Mouse (Mus musculus) intestine, embryonic 16.5 days (tissue): ENCODE results near the gene Vmn2r89. TPM values are rescaled to one million over a fixed set of nuclear protein-coding genes. Genes with fewer than 3 reads are reported as not detected.
"Not testable (repeated sequence)": the region's sequence is repeated elsewhere in the genome, so short reads cannot be mapped to it uniquely, and the experiment has no call there.

Experiments used
- ATAC-seq: fragments of 200-750 bp; cut with Nextera tagmentation; 2 replicates; pipeline ENCODE4 v1.8.0; 2017; ENCODE audit warnings: moderate TSS enrichment, moderate library complexity
- H3K27ac ChIP-seq: fragments of 300-500 bp; sonication (generic); 2 replicates; pipeline ENCODE4 v1.5.1; 2014; ENCODE audit warnings: mild to moderate bottlenecking, low read length
- H3K27me3 ChIP-seq: fragments of 300-500 bp; sonication (generic); replicated peaks from 2 replicates; pipeline ENCODE4 v1.6.1; 2014; ENCODE audit warnings: low read length, control low read depth, mixed read lengths; ENCODE audit not compliant: control insufficient read depth, insufficient read depth
- H3K36me3 ChIP-seq: fragments of 300-500 bp; sonication (generic); 2 replicates; pipeline ENCODE4 v1.6.1; 2014; ENCODE audit warnings: low read length, control low read depth; ENCODE audit not compliant: control insufficient read depth, insufficient read depth
- H3K4me1 ChIP-seq: fragments of 300-500 bp; sonication (generic); 2 replicates; pipeline ENCODE4 v1.6.1; 2014; ENCODE audit warnings: low read length, control low read depth, mixed read lengths; ENCODE audit not compliant: control insufficient read depth, insufficient read depth
- H3K4me2 ChIP-seq: fragments of 300-500 bp; sonication (generic); 2 replicates; pipeline ENCODE4 v1.6.1; 2014; ENCODE audit warnings: low read depth, low read length, control low read depth
- H3K4me3 ChIP-seq: fragments of 300-500 bp; sonication (generic); 2 replicates; pipeline ENCODE4 v1.5.1; 2014; ENCODE audit warnings: mild to moderate bottlenecking, low read length
- H3K9ac ChIP-seq: fragments of 300-500 bp; sonication (generic); 2 replicates; pipeline ENCODE4 v1.6.1; 2014; ENCODE audit warnings: low read depth, low read length
- H3K9me3 ChIP-seq: fragments of 300-500 bp; sonication (generic); 2 replicates; pipeline ENCODE4 v1.6.1; 2016; ENCODE audit warnings: low read length, control low read depth; ENCODE audit not compliant: control insufficient read depth
- WGBS: fragments of 180-500 bp; shearing (Covaris S2); extraction: QIAGEN DNeasy Blood & Tissue Kit; methylation state at CpG from one replicate; pipeline ENCODE4 v1.1.7; 2014; 5-methylcytosine and 5-hydroxymethylcytosine counted together
- polyA plus RNA-seq: library from polyadenylated mRNA; unstranded; fragments of >200 nt; fragmentation: Nextera tagmentation; extraction: Ambion mirVana; gene quantifications from 2 replicates; pipeline ENCODE4 v1.2.1, GENCODE M21; 2015

Gene Vmn2r89
- polyA plus RNA-seq, 1 experiment from 2014 or later, result not detected

DNA sequence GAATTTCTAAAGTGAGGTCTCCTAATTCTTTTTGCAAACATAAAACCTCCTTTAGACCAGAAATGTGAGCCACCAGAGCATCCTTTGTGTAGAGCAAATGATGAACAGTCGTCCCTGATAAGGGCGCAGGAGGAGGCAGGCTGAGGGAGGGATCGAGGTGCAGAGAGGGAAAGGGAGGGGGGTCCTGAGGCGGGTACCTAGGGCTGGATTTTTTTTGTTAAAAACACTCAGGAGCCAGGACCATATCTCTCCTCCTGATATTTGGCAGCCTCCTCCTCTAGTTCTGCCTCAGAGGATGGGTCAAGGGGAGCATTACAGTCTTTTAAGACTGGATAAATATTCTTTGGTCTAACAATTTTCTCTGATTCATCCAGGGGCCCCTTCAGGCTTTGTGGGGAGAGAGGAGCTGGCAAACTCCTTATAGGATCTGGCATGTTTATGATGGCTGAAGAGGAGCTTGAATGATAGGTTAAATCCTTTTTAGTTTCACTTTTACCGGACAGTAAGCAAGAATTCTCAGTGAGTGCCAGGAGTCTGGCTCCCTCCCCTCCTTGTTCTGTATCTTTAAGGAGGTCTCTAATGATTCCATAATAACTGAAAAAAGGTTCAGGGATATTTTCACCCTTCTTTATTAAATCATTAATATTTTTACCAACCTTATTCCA is 30.5 kb downstream of the Vmn2r89 start:
- 68% methylated on average over 5 of the region's 5 CpGs for WGBS
- H3K9me3 ChIP-seq, result no peaks in the 10 kb centered on the region
- no peak overlapping the region for H3K4me2 ChIP-seq
- no peak overlapping the region for H3K4me3 ChIP-seq
- H3K9ac ChIP-seq, result no peak overlapping the region
- no peaks in the 10 kb centered on the region for H3K4me1 ChIP-seq
- H3K27me3 ChIP-seq, result no peaks in the 10 kb centered on the region
- no peak for ATAC-seq
- H3K27ac ChIP-seq, result no peak overlapping the region
- no peaks in the 10 kb centered on the region for H3K36me3 ChIP-seq

DNA sequence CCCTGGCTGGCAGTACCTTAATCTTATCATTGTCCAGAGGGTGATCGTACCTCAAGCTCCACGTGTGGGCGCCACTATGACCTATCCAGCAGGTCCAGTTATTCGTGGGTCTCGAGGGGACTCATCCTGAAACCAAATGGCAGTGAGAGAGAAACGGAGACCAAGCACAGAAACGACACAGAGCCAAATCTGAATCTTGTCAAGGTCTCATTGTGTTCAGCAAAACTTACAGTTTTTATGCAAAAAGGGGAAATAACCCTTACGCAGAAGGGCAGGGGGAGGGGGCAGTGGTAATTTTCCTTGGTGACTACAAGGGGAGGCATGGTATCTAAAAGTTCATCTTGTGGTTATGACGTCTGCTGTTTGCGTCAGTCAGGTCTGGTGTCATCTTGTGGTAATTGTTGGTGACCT is 31.3 kb downstream of the Vmn2r89 start:
- not testable (repeated sequence) for H3K9me3 ChIP-seq, H3K27me3 ChIP-seq, H3K4me2 ChIP-seq, H3K4me1 ChIP-seq, ATAC-seq, H3K27ac ChIP-seq, H3K9ac ChIP-seq, H3K36me3 ChIP-seq, H3K4me3 ChIP-seq
- 81% methylated on average over 10 of the region's 10 CpGs for WGBS

DNA sequence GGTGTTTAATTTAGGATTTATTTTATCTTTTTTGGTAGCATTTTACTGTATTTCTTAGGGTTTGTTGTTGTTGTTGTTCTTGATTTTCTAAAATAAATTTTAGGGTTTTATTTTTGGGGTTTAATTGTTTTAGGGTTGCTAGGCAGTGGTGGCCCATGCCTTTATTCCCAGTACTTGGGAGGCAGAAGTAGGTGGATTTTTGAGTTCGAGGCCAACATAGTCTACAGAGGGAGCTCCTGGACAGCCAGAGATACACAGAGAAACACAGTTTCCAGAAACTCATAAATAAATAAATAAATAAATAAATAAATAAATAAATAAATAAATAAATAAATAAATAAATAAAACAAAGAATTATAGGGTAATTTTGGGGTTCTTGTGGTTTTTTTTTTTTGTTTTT is 32.0 kb downstream of the Vmn2r89 start:
- Histone ChIP-seq H3K27ac (no peak overlapping the region), H3K27me3 (no peaks in the 10 kb centered on the region), H3K4me2 (no peak overlapping the region), H3K9ac (no peak overlapping the region), H3K9me3 (no peaks in the 10 kb centered on the region), H3K36me3 (no peaks in the 10 kb centered on the region), H3K4me3 (no peak overlapping the region), H3K4me1 (no peaks in the 10 kb centered on the region)
- 97% methylated on average over 1 of the region's 1 CpGs for WGBS
- ATAC-seq, result no peak

DNA sequence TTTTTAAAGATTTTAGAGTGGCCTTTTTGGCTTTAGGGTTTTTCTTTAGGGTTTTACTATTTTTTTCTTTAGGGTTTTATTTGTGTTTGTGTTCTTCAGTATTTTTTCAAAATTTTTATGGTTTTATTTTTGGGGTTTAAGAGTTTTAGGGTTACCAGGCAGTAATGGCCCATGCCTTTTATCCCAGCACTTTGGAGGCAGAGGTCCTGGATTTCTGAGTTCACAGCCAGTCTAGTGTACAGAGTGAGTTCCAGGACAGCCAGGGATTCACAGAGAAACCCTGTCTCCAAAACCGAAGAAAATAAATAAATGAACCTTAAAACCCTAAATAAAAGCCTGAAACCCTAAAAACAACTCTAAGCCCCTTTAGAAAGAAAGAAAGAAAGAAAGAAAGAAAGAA is 34.5 kb downstream of the Vmn2r89 start:
- Histone ChIP-seq H3K36me3 (no peaks in the 10 kb centered on the region), H3K4me1 (no peaks in the 10 kb centered on the region), H3K27me3 (no peaks in the 10 kb centered on the region), H3K9me3 (no peaks in the 10 kb centered on the region), H3K9ac (no peak overlapping the region), H3K4me3 (no peak overlapping the region), H3K4me2 (no peak overlapping the region), H3K27ac (no peak overlapping the region)
- no peak for ATAC-seq
- WGBS, result 81% methylated on average over 1 of the region's 1 CpGs

DNA sequence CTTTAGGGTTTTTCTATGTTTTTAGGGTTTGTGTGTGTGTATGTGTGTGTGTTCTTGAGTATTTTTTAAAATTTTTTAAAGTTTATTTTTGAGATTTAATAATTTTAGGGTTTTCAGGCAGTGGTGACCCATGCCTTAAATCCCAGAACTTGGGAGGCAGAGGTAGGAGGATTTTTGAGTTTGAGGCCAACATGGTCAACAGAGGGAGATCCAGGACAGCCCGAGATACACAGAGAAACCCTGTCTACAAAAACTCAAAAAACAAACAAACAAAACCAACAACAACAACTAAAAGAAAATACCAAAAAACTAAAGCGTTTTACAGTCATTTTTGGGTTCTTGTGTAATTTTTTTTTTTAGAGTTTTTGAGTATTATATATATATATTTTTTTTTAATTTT is 44.1 kb downstream of the Vmn2r89 start:
- Histone ChIP-seq H3K27me3 (no peaks in the 10 kb centered on the region), H3K27ac (no peak overlapping the region), H3K9ac (no peak overlapping the region), H3K4me1 (no peaks in the 10 kb centered on the region), H3K36me3 (no peaks in the 10 kb centered on the region), H3K4me2 (no peak overlapping the region), H3K4me3 (no peak overlapping the region), H3K9me3 (no peaks in the 10 kb centered on the region)
- no peak for ATAC-seq
- WGBS, result 95% methylated on average over 2 of the region's 2 CpGs

DNA sequence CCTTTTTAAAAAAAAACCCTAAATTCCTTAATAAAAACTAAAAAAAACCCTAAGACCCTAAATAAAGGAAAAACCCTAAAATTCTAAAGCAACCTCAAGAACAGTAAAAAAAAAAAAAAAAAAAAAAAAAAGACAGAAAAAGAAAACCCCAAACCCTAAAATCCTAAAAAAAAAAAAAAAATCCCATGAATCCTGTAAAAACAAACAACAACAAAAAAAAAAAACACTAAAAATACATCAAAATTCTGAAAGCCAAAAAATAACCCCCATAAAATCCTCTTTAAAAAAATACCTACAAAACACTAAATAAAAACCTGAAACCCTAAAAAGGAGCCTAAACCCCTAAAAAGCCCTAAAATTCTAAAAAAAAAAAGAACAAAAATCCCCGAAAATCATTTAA is 45.3 kb downstream of the Vmn2r89 start:
- no peak overlapping the region for H3K9ac ChIP-seq
- no peaks in the 10 kb centered on the region for H3K27me3 ChIP-seq
- H3K4me3 ChIP-seq, result no peak overlapping the region
- H3K36me3 ChIP-seq, result no peaks in the 10 kb centered on the region
- H3K27ac ChIP-seq, result no peak overlapping the region
- 88% methylated on average over 1 of the region's 1 CpGs for WGBS
- no peak for ATAC-seq
- H3K9me3 ChIP-seq, result no peaks in the 10 kb centered on the region
- H3K4me2 ChIP-seq, result no peak overlapping the region
- H3K4me1 ChIP-seq, result no peaks in the 10 kb centered on the region

DNA sequence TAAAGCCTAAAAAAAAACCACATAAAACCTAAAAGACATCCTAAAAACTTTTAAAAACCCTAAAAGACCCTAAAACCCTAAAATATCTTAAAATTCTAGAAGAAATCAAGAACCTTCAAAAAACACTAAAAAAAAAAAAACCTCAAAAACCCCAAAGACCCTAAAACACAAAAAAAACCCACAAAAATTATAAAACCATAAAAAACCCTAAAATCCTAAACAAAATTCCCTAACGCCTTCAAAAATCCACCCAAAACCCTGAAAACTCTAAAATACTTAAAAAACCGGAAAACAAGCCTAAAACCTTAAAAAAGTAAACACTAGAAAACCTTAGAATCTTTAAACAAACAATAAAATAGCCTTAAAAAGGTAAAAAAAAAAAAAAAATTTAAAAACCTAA is 46.3 kb downstream of the Vmn2r89 start:
- WGBS, result 92% methylated on average over 2 of the region's 2 CpGs
- Histone ChIP-seq H3K9ac (no peak overlapping the region), H3K36me3 (no peaks in the 10 kb centered on the region), H3K4me3 (no peak overlapping the region), H3K27ac (no peak overlapping the region), H3K27me3 (no peaks in the 10 kb centered on the region), H3K9me3 (no peaks in the 10 kb centered on the region), H3K4me1 (no peaks in the 10 kb centered on the region), H3K4me2 (no peak overlapping the region)
- no peak for ATAC-seq

DNA sequence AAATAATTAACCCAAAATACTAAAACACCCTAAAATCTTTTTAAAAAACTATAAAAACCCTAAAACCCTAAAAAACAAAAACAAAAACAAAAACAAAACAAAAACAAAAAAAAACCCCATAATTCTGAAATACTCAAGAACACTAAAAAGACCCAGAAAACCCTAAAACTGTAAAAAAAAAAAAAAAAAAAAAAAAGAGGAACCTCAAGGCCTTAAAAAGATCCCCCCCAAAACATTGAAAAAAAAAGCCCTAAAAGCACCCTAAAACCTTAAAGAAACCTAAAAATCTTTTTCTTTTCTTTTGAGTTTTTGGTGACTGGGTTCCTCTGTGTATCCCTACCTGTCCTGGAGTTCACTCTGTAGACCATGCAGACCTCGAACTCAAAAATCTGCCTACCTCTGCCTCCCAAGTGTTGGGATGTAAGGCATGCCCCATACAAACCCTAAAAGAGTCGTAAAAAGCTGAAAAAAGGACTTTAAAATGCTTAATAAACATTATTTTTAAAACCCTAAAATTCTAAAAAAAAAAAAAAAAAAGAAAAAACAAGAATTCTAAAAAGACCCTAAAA is 48.1 kb downstream of the Vmn2r89 start:
- H3K4me2 ChIP-seq, result no peak overlapping the region
- H3K36me3 ChIP-seq, result no peaks in the 10 kb centered on the region
- no peaks in the 10 kb centered on the region for H3K4me1 ChIP-seq
- H3K27me3 ChIP-seq, result no peaks in the 10 kb centered on the region
- WGBS, result 76% methylated on average over 2 of the region's 2 CpGs
- no peak for ATAC-seq
- no peak overlapping the region for H3K27ac ChIP-seq
- no peak overlapping the region for H3K9ac ChIP-seq
- no peak overlapping the region for H3K4me3 ChIP-seq
- H3K9me3 ChIP-seq, result no peaks in the 10 kb centered on the region

DNA sequence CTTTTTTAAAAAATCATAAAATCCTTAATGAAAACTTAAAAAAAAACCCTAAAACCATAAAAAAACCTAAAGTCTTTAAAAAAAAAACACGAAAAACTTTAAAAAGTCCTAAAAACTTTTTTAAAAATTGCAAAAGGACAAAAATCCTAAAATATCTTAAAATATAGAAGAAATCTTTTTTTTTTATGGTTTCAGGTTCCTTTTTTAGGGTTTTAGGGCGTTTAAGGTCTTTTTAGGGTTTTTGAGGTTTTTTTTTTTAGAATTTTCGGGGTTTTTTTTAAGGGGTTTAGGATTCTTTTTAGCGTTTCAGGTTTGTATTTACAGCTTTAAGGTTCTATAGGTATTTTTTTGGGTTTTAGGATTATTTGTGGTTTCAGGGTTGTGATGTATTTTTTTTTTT is 48.8 kb downstream of the Vmn2r89 start:
- Histone ChIP-seq H3K9me3 (no peaks in the 10 kb centered on the region), H3K9ac (no peak overlapping the region), H3K27ac (no peak overlapping the region), H3K36me3 (no peaks in the 10 kb centered on the region), H3K27me3 (no peaks in the 10 kb centered on the region), H3K4me1 (no peaks in the 10 kb centered on the region), H3K4me2 (no peak overlapping the region), H3K4me3 (no peak overlapping the region)
- WGBS, result 86% methylated on average over 4 of the region's 4 CpGs
- no peak for ATAC-seq

DNA sequence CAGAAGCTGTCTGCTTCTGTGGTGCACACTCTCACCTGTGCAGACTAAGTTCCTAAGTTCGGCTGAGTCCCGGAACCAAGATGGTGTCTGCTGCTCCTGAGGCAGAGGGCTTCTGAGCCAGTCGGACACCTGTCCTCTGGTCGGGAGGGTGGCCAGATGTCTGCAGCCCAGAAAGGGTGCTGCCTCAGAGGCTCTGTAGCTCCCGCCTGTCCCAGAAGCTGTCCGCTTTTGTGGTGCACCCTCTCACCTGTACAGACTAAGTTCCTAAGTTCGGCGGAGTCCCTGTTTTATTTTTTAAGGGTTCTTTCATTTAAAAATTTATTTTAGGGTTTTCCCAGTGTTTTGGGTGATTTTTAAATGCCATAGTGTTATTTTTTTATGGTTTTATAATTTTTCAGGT is 55.8 kb downstream of the Vmn2r89 start:
- H3K4me3 ChIP-seq, result no peak overlapping the region
- no peak for ATAC-seq
- no peaks in the 10 kb centered on the region for H3K9me3 ChIP-seq
- no peaks in the 10 kb centered on the region for H3K27me3 ChIP-seq
- H3K36me3 ChIP-seq, result no peaks in the 10 kb centered on the region
- 97% methylated on average over 8 of the region's 8 CpGs for WGBS
- H3K27ac ChIP-seq, result no peak overlapping the region
- no peak overlapping the region for H3K4me2 ChIP-seq
- no peak overlapping the region for H3K9ac ChIP-seq
- no peaks in the 10 kb centered on the region for H3K4me1 ChIP-seq
